Mouse (Mus musculus) naive thymus-derived CD4-positive, alpha-beta T cell, adult 5 months (primary cell): ENCODE results near the gene Tbp. TPM values are rescaled to one million over a fixed set of nuclear protein-coding genes. Genes with fewer than 3 reads are reported as not detected.

ENCODE experiments used
- polyA plus RNA-seq: library from polyadenylated mRNA; unstranded; fragments of 100-300 nt; shearing (Covaris generic); gene quantifications from one replicate; pipeline ENCODE4 v1.2.1, GENCODE M21; 2017

The Tbp gene
- polyA plus RNA-seq, result 45.4 TPM

GRCm38 (mm10) chr17:15499656-15500394 lies at the start of gene Tbp, which contains the start of gene Psmb1:
Tbp (plus strand) TSS chr17:15499888.
Psmb1 (minus strand) TSS chr17:15499751.

GRCm38 (mm10) chr17:15526986-15527810 lies 27.5 kb downstream of the Tbp start, which contains the start of gene Pdcd2:
Pdcd2 (minus strand) TSS chr17:15527301.

GRCm38 (mm10) chr17:15564014-15564927 lies 64.6 kb downstream of the Tbp start, which contains the start of gene Prdm9:
Prdm9 (minus strand) TSS chr17:15564354.

Other genes with a start within 250 kb of the Tbp start
- not detected for gene Dll1, start 123.0 kb upstream of the Tbp start, polyA plus RNA-seq
- 33.1 TPM for gene Fam120b, start 103.7 kb upstream of the Tbp start, polyA plus RNA-seq
- gene Psmb1, start 137 bp upstream of the Tbp start, polyA plus RNA-seq, result 196 TPM
- 88.5 TPM for gene Pdcd2, start 27.4 kb downstream of the Tbp start, polyA plus RNA-seq
- gene Prdm9, start 64.5 kb downstream of the Tbp start, polyA plus RNA-seq, result 10.3 TPM
- 208 TPM for gene Chd1, start 205.1 kb downstream of the Tbp start, polyA plus RNA-seq